Mouse (Mus musculus) limb, embryonic 15.5 days (tissue): ENCODE data around the gene Ankrd13d. TPM values are rescaled to one million over a fixed set of nuclear protein-coding genes. Genes with fewer than 3 reads are reported as not detected.

Source experiments
- ATAC-seq: fragments of 200-750 bp; cut with Nextera tagmentation; 2 replicates; pipeline ENCODE4 v1.8.0; 2017; ENCODE audit warnings: low read depth, moderate TSS enrichment; ENCODE audit not compliant: insufficient number of reproducible peaks, low FRiP score, low TSS enrichment
- H3K27ac ChIP-seq: fragments of 300-500 bp; sonication (generic); 2 replicates; pipeline ENCODE4 v1.5.1; 2015; ENCODE audit warnings: moderate library complexity, mild to moderate bottlenecking, inconsistent platforms
- H3K27me3 ChIP-seq: fragments of 300-500 bp; sonication (generic); 2 replicates; pipeline ENCODE4 v1.6.1; 2015; ENCODE audit warnings: inconsistent platforms
- H3K36me3 ChIP-seq: fragments of 300-500 bp; sonication (generic); 2 replicates; pipeline ENCODE4 v1.6.1; 2015; ENCODE audit warnings: inconsistent platforms
- H3K4me1 ChIP-seq: fragments of 300-500 bp; sonication (generic); 2 replicates; pipeline ENCODE4 v1.6.1; 2015; ENCODE audit warnings: inconsistent platforms
- H3K4me2 ChIP-seq: fragments of 300-500 bp; sonication (generic); 2 replicates; pipeline ENCODE4 v1.6.1; 2015; ENCODE audit warnings: mild to moderate bottlenecking, inconsistent platforms
- H3K4me3 ChIP-seq: fragments of 300-500 bp; sonication (generic); 2 replicates; pipeline ENCODE4 v1.5.1; 2015; ENCODE audit warnings: mild to moderate bottlenecking, inconsistent platforms
- H3K9ac ChIP-seq: fragments of 300-500 bp; sonication (generic); 2 replicates; pipeline ENCODE4 v1.6.1; 2015; ENCODE audit warnings: inconsistent platforms
- H3K9me3 ChIP-seq: fragments of 300-500 bp; sonication (generic); 2 replicates; pipeline ENCODE4 v1.6.1; 2016; ENCODE audit warnings: inconsistent platforms
- WGBS: fragments of 180-500 bp; shearing (Covaris S2); methylation state at CpG from one replicate; pipeline ENCODE4 v1.1.7; 2015; 5-methylcytosine and 5-hydroxymethylcytosine counted together
- polyA plus RNA-seq: library from polyadenylated mRNA; unstranded; fragments of >200 nt; fragmentation: Nextera tagmentation; extraction: Ambion mirVana; gene quantifications from 2 replicates; pipeline ENCODE4 v1.2.1, GENCODE M21; 2015

Gene Ankrd13d
- polyA plus RNA-seq, 1 experiment from 2014 or later: 11.8 TPM

- H3K27ac ChIP-seq: no peak overlapping the region
- no peak for ATAC-seq
- H3K4me3 ChIP-seq: no peak overlapping the region
These were observed 26.8 kb upstream of the Ankrd13d start for GRCm38 (mm10) chr19:4309776-4310185.

GRCm38 (mm10) chr19:4309302-4309701 is 26.4 kb upstream of the Ankrd13d start:
- Histone ChIP-seq H3K27ac (no peak overlapping the region), H3K4me2 (no peak overlapping the region), H3K4me1 (peaks cover 22% of the 10 kb centered on the region), H3K9ac (no peak overlapping the region), H3K4me3 (no peak overlapping the region), H3K27me3 (no peaks in the 10 kb centered on the region), H3K36me3 (peaks cover 15% of the 10 kb centered on the region), H3K9me3 (no peaks in the 10 kb centered on the region)
- 90% methylated on average over 4 of the region's 4 CpGs for WGBS
- no peak for ATAC-seq

More at GRCm38 (mm10) chr19:4309776-4310185, 26.8 kb upstream of the Ankrd13d start:
- Histone ChIP-seq H3K4me2 (no peak overlapping the region), H3K9ac (no peak overlapping the region), H3K27me3 (no peaks in the 10 kb centered on the region), H3K36me3 (peaks cover 17% of the 10 kb centered on the region), H3K4me1 (peaks cover 17% of the 10 kb centered on the region), H3K9me3 (no peaks in the 10 kb centered on the region)

- Histone ChIP-seq H3K4me3 (peak within 1 kb of the TSS; percentile 99), H3K27me3 (no peaks in the 10 kb centered on the region), H3K4me2 (peak within 1 kb of the TSS; percentile 71), H3K9ac (peak within 1 kb of the TSS; percentile 94), H3K27ac (peak within 1 kb of the TSS; percentile 87), H3K9me3 (no peaks in the 10 kb centered on the region), H3K36me3 (no peaks in the 10 kb centered on the region), H3K4me1 (peaks cover 53% of the 10 kb centered on the region)
- ATAC-seq: peak; percentile 71
- WGBS: under 1% methylated on average over 26 of the region's 46 CpGs
These were observed 23.2 kb upstream of the Ankrd13d start, which contains the start of gene Grk2 for GRCm38 (mm10) chr19:4306190-4306577. Gene Grk2 (minus strand): TSS chr19:4306222.

- Histone ChIP-seq H3K9me3 (no peaks in the 10 kb centered on the region), H3K27ac (peak overlapping the region; percentile 87), H3K4me3 (peak overlapping the region; percentile 99), H3K4me1 (peaks cover 59% of the 10 kb centered on the region), H3K36me3 (no peaks in the 10 kb centered on the region), H3K4me2 (peak overlapping the region; percentile 71), H3K9ac (peak overlapping the region; percentile 94), H3K27me3 (no peaks in the 10 kb centered on the region)
- ATAC-seq: peak; percentile 51
- WGBS: 0% methylated on average over 53 of the region's 68 CpGs
These were observed 22.7 kb upstream of the Ankrd13d start for GRCm38 (mm10) chr19:4305491-4306189.

GRCm38 (mm10) chr19:4304871-4305321 is 22.0 kb upstream of the Ankrd13d start:
- Histone ChIP-seq H3K36me3 (no peaks in the 10 kb centered on the region), H3K4me3 (peak overlapping the region; percentile 99), H3K4me2 (peak overlapping the region; percentile 71), H3K9me3 (no peaks in the 10 kb centered on the region), H3K9ac (peak overlapping the region; percentile 94; the same call in 1 of the 2 replicates), H3K27me3 (no peaks in the 10 kb centered on the region), H3K27ac (0 out of 2 replicates have a peak overlapping the region, but pooled peaks have one; percentile 33), H3K4me1 (peaks cover 66% of the 10 kb centered on the region)
- WGBS: 52% methylated on average over 4 of the region's 4 CpGs
- no peak for ATAC-seq

GRCm38 (mm10) chr19:4304251-4304821 is 21.4 kb upstream of the Ankrd13d start:
- H3K36me3 ChIP-seq: no peaks in the 10 kb centered on the region
- H3K27ac ChIP-seq: peak overlapping the region; percentile 14; the same call in 1 of the 2 replicates
- ATAC-seq: no peak
- no peaks in the 10 kb centered on the region for H3K27me3 ChIP-seq
- H3K4me2 ChIP-seq: peak overlapping the region; percentile 71
- peak overlapping the region; percentile 99 for H3K4me3 ChIP-seq
- no peaks in the 10 kb centered on the region for H3K9me3 ChIP-seq
- H3K9ac ChIP-seq: no peak overlapping the region
- peaks cover 72% of the 10 kb centered on the region for H3K4me1 ChIP-seq
- 64% methylated on average over 5 of the region's 5 CpGs for WGBS

GRCm38 (mm10) chr19:4303640-4303995 is 20.7 kb upstream of the Ankrd13d start:
- 0 out of 2 replicates have a peak overlapping the region, but pooled peaks have one; percentile 81 for H3K27ac ChIP-seq
- no peak overlapping the region for H3K4me3 ChIP-seq
- no peaks in the 10 kb centered on the region for H3K27me3 ChIP-seq
- 87% methylated on average over 5 of the region's 5 CpGs for WGBS
- peak overlapping the region; percentile 71; the same call in 1 of the 2 replicates for H3K4me2 ChIP-seq
- H3K9ac ChIP-seq: no peak overlapping the region
- ATAC-seq: no peak
- no peaks in the 10 kb centered on the region for H3K36me3 ChIP-seq
- peaks cover 79% of the 10 kb centered on the region for H3K4me1 ChIP-seq
- H3K9me3 ChIP-seq: no peaks in the 10 kb centered on the region

GRCm38 (mm10) chr19:4302936-4303639 is 20.2 kb upstream of the Ankrd13d start:
- H3K4me3 ChIP-seq: no peak overlapping the region
- H3K36me3 ChIP-seq: no peaks in the 10 kb centered on the region
- H3K27me3 ChIP-seq: no peaks in the 10 kb centered on the region
- H3K4me2 ChIP-seq: peak overlapping the region; percentile 71
- no peak overlapping the region for H3K9ac ChIP-seq
- H3K9me3 ChIP-seq: no peaks in the 10 kb centered on the region
- no peak for ATAC-seq
- peak overlapping the region; percentile 81 for H3K27ac ChIP-seq
- WGBS: 57% methylated on average over 7 of the region's 7 CpGs
- peaks cover 79% of the 10 kb centered on the region for H3K4me1 ChIP-seq

GRCm38 (mm10) chr19:4301735-4302651 is 19.1 kb upstream of the Ankrd13d start:
- Histone ChIP-seq H3K27ac (peak overlapping the region; percentile 81), H3K9me3 (no peaks in the 10 kb centered on the region), H3K9ac (0 out of 2 replicates have a peak overlapping the region, but pooled peaks have one; percentile 11), H3K36me3 (0 out of 2 replicates have a peak, but pooled peaks cover 4% of the 10 kb centered on the region), H3K4me2 (peak overlapping the region; percentile 41), H3K4me3 (peak overlapping the region; percentile 12), H3K4me1 (peaks cover 78% of the 10 kb centered on the region), H3K27me3 (no peaks in the 10 kb centered on the region)
- no peak for ATAC-seq
- 15% methylated on average over 21 of the region's 21 CpGs for WGBS

- peak overlapping the region; percentile 41 for H3K4me2 ChIP-seq
- H3K4me3 ChIP-seq: no peak overlapping the region
- H3K4me1 ChIP-seq: peaks cover 76% of the 10 kb centered on the region
- H3K27me3 ChIP-seq: no peaks in the 10 kb centered on the region
- 0 out of 2 replicates have a peak, but pooled peaks cover 4% of the 10 kb centered on the region for H3K36me3 ChIP-seq
- WGBS: 57% methylated on average over 11 of the region's 11 CpGs
- H3K9me3 ChIP-seq: no peaks in the 10 kb centered on the region
- peak overlapping the region; percentile 81 for H3K27ac ChIP-seq
- ATAC-seq: no peak
- H3K9ac ChIP-seq: no peak overlapping the region
These were observed 18.2 kb upstream of the Ankrd13d start for GRCm38 (mm10) chr19:4300852-4301734.
